Mouse (Mus musculus): ENCODE results near the gene Gcnt4.

The Gcnt4 gene

GRCm38 (mm10) chr13:96993291-96993989 is 69.0 kb downstream of the Gcnt4 start:
- no peak for DNase-seq

- no peak for DNase-seq
Measured at GRCm38 (mm10) chr13:96995243-96995642, 70.8 kb downstream of the Gcnt4 start.

- no peak for DNase-seq
Measured at GRCm38 (mm10) chr13:96997080-96997479, 72.6 kb downstream of the Gcnt4 start.

Data from right cerebral cortex, postnatal 4 days (tissue).